Mouse (Mus musculus): ENCODE data around the gene Alg11. TPM values are rescaled to one million over a fixed set of nuclear protein-coding genes. Genes with fewer than 3 reads are reported as not detected.

Gene Alg11
- polyA plus RNA-seq, 2 experiments = 3.1 to 5.1 TPM

GRCm38 (mm10) chr8:22059153-22059738 lies 1.3 kb upstream of the Alg11 start:
- ATAC-seq (ENCODE audit: insufficient read depth) = no peak
- no peak for DNase-seq (ENCODE audit: low read depth in 3 of 3, low spot score in 3 of 3)
- H3K36me3 ChIP-seq (replicated peaks; ENCODE audit: control insufficient read depth, insufficient read depth, low read depth) = no peaks in the 10 kb centered on the region; the same call in 1 of the 2 replicates
- no peaks in the 10 kb centered on the region for H3K27me3 ChIP-seq (ENCODE audit: control insufficient read depth, insufficient read depth, low read length)
- TF ChIP-seq EP300 (IDR thresholded peaks at IDR 0.05; ENCODE audit: low read depth) (no peak), CTCF (IDR thresholded peaks at IDR 0.05; ENCODE audit: low read depth) (no peak)
- H3K9ac ChIP-seq (replicated peaks) = peak overlapping the region; percentile 95
- peak overlapping the region; percentile 96 to 99 for H3K4me3 ChIP-seq (ENCODE audit: insufficient read depth in 1 of 2, low read depth in 2 of 2, low read length in 2 of 2)
- no peaks in the 10 kb centered on the region for H3K9me3 ChIP-seq (ENCODE audit: control insufficient read depth, low read length)
- H3K4me2 ChIP-seq (ENCODE audit: low read depth) = peak overlapping the region; percentile 84
- 14% methylated on average over 11 of the region's 11 CpGs for WGBS (ENCODE audit: insufficient replicate concordance)
- H3K4me1 ChIP-seq (replicated peaks; ENCODE audit: control insufficient read depth in 2 of 2, insufficient read depth in 2 of 2, low read length in 1 of 2) = peaks cover 46 to 47% of the 10 kb centered on the region in 2 experiments
- peak overlapping the region; percentile 83 for H3K27ac ChIP-seq

DNA sequence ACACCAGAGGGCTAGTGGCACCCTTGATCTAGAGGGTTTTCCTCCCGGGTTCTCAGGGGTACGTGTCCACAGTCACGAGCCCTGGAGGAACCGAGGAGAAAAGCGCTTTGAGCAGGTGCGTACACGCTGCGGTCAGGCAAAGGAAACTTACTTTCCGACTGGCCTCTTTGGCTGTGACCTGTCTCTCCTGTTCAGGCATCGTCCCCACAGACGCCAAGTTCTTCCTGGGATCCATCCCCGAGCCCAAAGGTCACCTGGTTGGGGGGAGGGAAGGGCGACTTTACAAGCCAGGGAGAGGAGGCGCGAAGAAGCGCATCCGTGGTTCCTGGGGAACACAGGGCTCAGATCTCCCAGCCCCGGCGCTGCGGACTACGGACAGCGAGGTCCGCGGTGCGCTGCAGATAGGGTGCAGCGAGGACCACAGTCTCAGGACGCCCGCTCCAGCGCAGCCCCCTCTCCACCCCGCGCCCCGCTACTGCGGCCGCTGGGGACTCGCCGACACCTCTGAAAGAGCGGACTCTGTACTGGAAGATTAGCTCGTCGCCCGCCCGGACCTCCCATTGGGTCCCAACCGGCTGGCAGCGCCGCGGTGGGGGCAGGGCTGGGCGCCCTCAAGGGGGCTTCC lies 588 bp upstream of the Alg11 start, which contains the start of gene Atp7b:
Atp7b (minus strand) TSS at position 485 of the 625 bp plus-strand sequence.
- Histone ChIP-seq H3K4me1 (replicated peaks; ENCODE audit: control insufficient read depth in 2 of 2, insufficient read depth in 2 of 2, low read length in 1 of 2) (peaks cover 40% of the 10 kb centered on the region in 2 experiments), H3K4me2 (ENCODE audit: low read depth) (peak within 1 kb of the TSS; percentile 84), H3K4me3 (ENCODE audit: insufficient read depth in 1 of 2, low read depth in 2 of 2, low read length in 2 of 2) (peak within 1 kb of the TSS; percentile 96 to 99), H3K9ac (replicated peaks) (peak within 1 kb of the TSS; percentile 95), H3K9me3 (ENCODE audit: control insufficient read depth, low read length) (no peaks in the 10 kb centered on the region), H3K27ac (peak within 1 kb of the TSS; percentile 83), H3K36me3 (replicated peaks; ENCODE audit: control insufficient read depth, insufficient read depth, low read depth) (peaks cover under 1% of the 10 kb centered on the region), H3K27me3 (ENCODE audit: control insufficient read depth, insufficient read depth, low read length) (no peaks in the 10 kb centered on the region)
- ATAC-seq (ENCODE audit: insufficient read depth) (peak; percentile 70), DNase-seq (ENCODE audit: low read depth in 3 of 3, low spot score in 3 of 3) (peak in 1 of 3 experiments; percentile 36)
- under 1% methylated on average over 45 of the region's 46 CpGs for WGBS (ENCODE audit: insufficient replicate concordance)
- TF ChIP-seq CTCF (IDR thresholded peaks at IDR 0.05; ENCODE audit: low read depth) (no peak), EP300 (IDR thresholded peaks at IDR 0.05; ENCODE audit: low read depth) (no peak)

GRCm38 (mm10) chr8:22061126-22061525 lies 605 bp downstream of the Alg11 start:
- Histone ChIP-seq H3K4me2 (ENCODE audit: low read depth) (peak overlapping the region; percentile 84), H3K4me3 (ENCODE audit: insufficient read depth in 1 of 2, low read depth in 2 of 2, low read length in 2 of 2) (peak overlapping the region; percentile 95 to 99), H3K9me3 (ENCODE audit: control insufficient read depth, low read length) (no peaks in the 10 kb centered on the region), H3K27me3 (ENCODE audit: control insufficient read depth, insufficient read depth, low read length) (no peaks in the 10 kb centered on the region), H3K4me1 (replicated peaks; ENCODE audit: control insufficient read depth in 2 of 2, insufficient read depth in 2 of 2, low read length in 1 of 2) (peaks cover 28 to 29% of the 10 kb centered on the region in 2 experiments), H3K27ac (no peak overlapping the region), H3K9ac (replicated peaks) (peak overlapping the region; percentile 59), H3K36me3 (replicated peaks; ENCODE audit: control insufficient read depth, insufficient read depth, low read depth) (peaks cover 13% of the 10 kb centered on the region)
- TF ChIP-seq EP300 (IDR thresholded peaks at IDR 0.05; ENCODE audit: low read depth) = no peak
- TF ChIP-seq CTCF (IDR thresholded peaks at IDR 0.05; ENCODE audit: low read depth) = no peak
- ATAC-seq (ENCODE audit: insufficient read depth) (no peak), DNase-seq (ENCODE audit: low read depth in 3 of 3, low spot score in 3 of 3) (no peak)
- 4% methylated on average over 3 of the region's 3 CpGs for WGBS (ENCODE audit: insufficient replicate concordance)

DNA sequence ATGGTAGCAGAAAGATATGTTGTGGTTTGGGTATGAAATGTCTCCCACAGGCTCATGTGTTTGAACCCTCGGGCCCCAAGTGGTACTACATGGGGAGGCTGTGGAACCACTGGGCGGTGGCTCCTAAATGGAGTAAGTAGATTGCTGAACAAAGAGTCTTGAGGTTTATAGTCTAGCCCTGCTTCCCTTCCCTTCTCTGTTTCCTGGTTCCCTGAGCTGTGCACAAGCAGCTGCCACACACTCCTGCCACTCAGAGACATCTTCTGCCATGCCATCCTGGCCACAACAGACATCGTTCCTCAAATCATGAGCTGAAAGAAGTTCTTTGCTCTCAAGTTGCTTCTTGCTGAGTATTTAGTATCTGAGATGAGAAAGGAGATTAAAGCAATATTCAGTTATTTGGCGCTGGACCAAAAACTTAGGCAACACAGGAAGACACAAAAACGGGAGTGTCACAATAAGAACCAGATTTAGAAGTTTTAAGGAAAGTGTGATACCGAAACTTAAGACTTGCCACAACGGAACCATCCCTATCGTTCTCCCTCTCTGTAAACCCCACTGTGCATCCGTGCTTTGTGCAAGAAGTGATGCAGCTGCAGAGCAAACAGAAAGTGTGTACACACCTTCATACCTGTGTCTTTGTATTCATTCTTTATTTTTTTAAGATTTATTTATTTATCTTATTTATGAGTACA lies 18.9 kb downstream of the Alg11 start:
- no peaks in the 10 kb centered on the region for H3K27me3 ChIP-seq (ENCODE audit: control insufficient read depth, insufficient read depth, low read length)
- H3K9me3 ChIP-seq (ENCODE audit: control insufficient read depth, low read length) = no peaks in the 10 kb centered on the region
- no peaks in the 10 kb centered on the region for H3K36me3 ChIP-seq (replicated peaks; ENCODE audit: control insufficient read depth, insufficient read depth, low read depth)
- 63% methylated on average over 9 of the region's 9 CpGs for WGBS (ENCODE audit: insufficient replicate concordance)
- H3K4me3 ChIP-seq (ENCODE audit: insufficient read depth in 1 of 2, low read depth in 2 of 2, low read length in 2 of 2) = no peak overlapping the region
- H3K4me2 ChIP-seq (ENCODE audit: low read depth) = no peak overlapping the region
- DNase-seq (ENCODE audit: low read depth in 3 of 3, low spot score in 3 of 3) (no peak), ATAC-seq (ENCODE audit: insufficient read depth) (no peak)
- H3K9ac ChIP-seq (replicated peaks) = no peak overlapping the region
- no peak for TF ChIP-seq CTCF (IDR thresholded peaks at IDR 0.05; ENCODE audit: low read depth)
- no peak for TF ChIP-seq EP300 (IDR thresholded peaks at IDR 0.05; ENCODE audit: low read depth)
- no peaks in the 10 kb centered on the region for H3K4me1 ChIP-seq (replicated peaks; ENCODE audit: control insufficient read depth in 2 of 2, insufficient read depth in 2 of 2, low read length in 1 of 2)
- H3K27ac ChIP-seq = no peak overlapping the region

- Histone ChIP-seq H3K36me3 (replicated peaks; ENCODE audit: control insufficient read depth, insufficient read depth, low read depth) (no peaks in the 10 kb centered on the region), H3K4me3 (ENCODE audit: insufficient read depth in 1 of 2, low read depth in 2 of 2, low read length in 2 of 2) (no peak overlapping the region), H3K4me1 (replicated peaks; ENCODE audit: control insufficient read depth in 2 of 2, insufficient read depth in 2 of 2, low read length in 1 of 2) (no peaks in the 10 kb centered on the region), H3K27ac (no peak overlapping the region), H3K4me2 (ENCODE audit: low read depth) (no peak overlapping the region), H3K27me3 (ENCODE audit: control insufficient read depth, insufficient read depth, low read length) (no peaks in the 10 kb centered on the region), H3K9ac (replicated peaks) (no peak overlapping the region), H3K9me3 (ENCODE audit: control insufficient read depth, low read length) (no peaks in the 10 kb centered on the region)
- DNase-seq (ENCODE audit: low read depth in 3 of 3, low spot score in 3 of 3) (no peak), ATAC-seq (ENCODE audit: insufficient read depth) (no peak)
- TF ChIP-seq CTCF (IDR thresholded peaks at IDR 0.05; ENCODE audit: low read depth) (0 out of 2 replicates have a peak, but pooled peaks have one; percentile 16), EP300 (IDR thresholded peaks at IDR 0.05; ENCODE audit: low read depth) (no peak)
- 91% methylated on average over 4 of the region's 4 CpGs for WGBS (ENCODE audit: insufficient replicate concordance)
Measured at GRCm38 (mm10) chr8:22089226-22089625, 28.7 kb downstream of the Alg11 start.

All from liver, embryonic 14.5 days (tissue).